Mouse (Mus musculus) brain, embryonic 14.5 days (tissue): ENCODE data around the gene Fgd3.

Experiments used
- CTCF ChIP-seq: fragments of 200-500 bp; IDR thresholded peaks from 2 replicates; pipeline ENCODE4 v1.5.1; 2012; ENCODE audit warnings: inconsistent platforms, mild to moderate bottlenecking, moderate library complexity, borderline replicate concordance; ENCODE audit not compliant: insufficient read depth, insufficient read length; ENCODE audit errors: extremely low read depth
- POLR2A ChIP-seq: fragments of 200-500 bp; IDR thresholded peaks from 2 replicates; pipeline ENCODE4 v1.6.1; 2012; ENCODE audit warnings: mild to moderate bottlenecking, inconsistent platforms, borderline replicate concordance; ENCODE audit not compliant: poor library complexity, insufficient read depth, insufficient read length, severe bottlenecking; ENCODE audit errors: extremely low read depth

DNA sequence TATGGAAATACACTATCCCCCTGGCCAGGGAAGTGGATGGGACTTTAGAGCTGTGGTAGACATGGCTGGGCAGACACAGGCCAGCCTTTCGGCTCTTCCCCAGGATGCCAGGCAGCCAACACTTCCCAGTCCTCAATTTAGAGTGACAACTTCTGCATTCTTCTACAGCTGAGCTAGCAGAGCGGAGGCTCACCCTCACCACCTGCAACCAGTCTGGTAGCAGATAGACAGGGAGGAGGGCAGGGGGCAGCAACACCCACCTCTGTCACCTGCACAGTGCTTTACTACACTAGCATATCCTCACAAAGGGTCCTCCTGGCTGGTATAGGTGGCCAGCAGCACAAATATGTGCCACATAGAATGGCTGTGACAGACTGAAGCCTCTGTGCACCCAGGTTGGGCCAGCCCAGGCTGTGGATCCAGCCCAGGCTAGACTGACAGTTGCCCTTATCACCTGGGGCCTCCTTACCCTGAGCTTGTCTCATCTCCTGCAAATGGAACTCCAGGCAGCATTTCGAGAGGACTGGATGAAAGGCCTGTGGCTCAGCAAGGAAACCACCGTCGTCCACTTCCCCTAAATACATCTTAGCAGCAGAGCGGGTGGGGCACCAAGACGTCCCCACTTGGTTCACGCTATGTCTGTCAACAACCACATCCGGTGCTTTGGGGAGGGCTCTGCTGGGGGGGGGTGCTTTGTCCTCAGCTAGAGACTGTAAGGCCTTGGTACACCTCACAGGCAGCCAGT is 77.6 kb downstream of the Fgd3 start:
- TF ChIP-seq CTCF: no peak
- no peak for TF ChIP-seq POLR2A
